Mouse (Mus musculus): ENCODE results near the gene Srgap1.
A peak's percentile ranks its signal among the peaks of the same experiment; 100 is the strongest.

Gene Srgap1

DNA sequence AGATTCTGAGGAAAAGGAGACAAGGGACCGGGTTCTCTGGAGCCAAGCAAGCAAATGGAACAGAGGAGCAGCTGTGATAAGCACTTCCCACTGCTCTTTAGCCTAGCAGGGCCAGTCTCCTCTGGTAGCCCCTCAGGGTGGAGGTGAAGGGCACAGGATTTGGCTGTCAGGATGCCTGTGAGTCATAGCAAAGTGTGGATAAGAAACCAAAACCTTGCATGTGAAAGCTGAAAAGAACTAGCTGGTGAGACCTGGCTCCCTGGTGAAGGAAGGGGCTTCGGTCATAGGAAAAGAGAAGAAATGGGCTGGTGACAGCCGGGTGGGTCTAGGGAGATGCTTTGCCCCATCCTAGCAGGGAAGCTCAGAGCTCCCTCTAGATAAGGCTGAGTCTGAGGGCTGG, 30.5 kb downstream of the Srgap1 start:
- DNase-seq, result no peak

DNA sequence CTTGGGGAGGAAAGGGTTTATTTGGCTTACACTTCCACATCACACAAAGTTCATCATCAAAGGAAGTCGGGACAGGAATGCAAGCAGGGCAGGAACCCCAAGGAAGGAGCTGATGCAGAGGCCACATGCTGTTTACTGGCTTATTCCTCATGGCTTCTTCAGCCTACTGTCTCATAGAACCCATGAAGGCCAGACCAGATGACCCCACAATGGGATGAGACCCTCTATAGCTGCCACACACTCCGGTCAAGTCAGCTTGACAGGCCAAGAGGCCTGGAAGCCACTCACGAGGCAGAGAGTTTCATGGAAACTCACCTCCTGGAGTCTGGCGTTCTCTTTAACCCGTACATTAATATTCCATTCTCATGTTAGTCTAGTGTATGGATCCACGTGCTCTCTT, 34.8 kb downstream of the Srgap1 start:
- no peak for DNase-seq

DNA sequence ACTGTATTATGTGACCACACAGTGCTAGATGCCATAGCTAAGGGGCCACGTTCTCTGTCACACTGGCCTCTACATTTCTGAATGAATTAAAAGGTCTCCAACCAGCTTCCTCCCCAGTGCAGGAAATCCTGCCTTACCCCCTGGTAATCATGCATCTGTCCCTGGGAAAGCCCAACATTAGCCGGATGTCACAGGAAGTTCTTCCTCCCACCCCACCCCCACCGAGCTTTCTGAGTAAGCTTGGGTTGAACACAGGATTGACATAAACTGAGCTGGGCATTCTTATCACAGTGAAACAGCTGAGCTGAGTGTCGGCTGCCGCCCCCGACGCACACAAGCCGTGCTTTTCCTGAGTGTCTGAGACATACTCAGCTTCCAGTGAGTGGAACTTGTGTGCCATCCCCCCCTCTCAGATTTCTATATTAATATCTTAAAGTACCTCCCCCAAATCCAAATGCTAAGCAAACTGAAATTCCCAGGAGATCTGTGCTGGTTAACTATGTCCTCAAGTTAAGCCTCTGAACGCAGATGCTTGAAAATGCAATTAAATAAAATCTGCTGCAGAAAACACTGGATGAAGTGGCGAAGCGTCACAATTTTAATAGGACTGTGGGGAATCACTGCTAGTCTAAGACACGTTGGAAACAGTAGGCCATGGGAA, 38.3 kb downstream of the Srgap1 start:
- DNase-seq, result no peak

DNA sequence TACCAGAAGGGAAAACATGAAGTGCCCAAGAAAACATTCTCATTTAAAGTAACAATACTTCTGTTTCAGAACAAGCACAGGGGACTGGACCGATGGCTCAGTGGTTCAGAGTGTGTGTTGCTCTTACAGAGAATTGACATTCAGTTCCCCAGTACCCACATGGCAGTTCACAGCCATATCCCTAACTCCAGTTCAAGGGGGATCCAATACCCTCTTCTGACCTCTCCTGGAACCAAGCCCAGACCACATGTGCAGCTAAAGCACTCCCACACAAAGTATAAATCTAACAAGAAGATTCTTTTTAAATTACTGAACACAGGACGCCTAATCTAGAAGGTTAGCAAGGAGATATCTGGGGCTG, 38.8 kb downstream of the Srgap1 start:
- DNase-seq, result no peak

DNA sequence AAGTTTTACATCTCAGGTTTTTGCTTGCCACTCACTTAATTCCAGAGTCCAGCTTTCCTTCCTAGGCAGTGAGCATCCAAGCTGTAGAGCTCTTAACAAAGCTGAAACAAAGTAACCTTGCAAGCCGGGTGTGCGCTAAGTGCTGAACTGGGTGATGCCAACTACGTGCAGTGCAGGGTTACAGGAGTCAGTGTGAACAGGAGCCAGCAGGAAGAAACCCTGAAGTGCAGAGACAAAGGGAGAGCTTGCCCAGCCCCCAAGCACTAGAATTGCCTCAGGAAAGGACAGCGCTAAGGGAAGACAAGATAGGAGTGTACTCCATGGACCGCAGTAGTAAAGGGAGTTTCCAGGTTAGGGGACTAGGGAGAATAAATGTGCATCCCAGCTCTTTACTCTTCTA, 40.5 kb downstream of the Srgap1 start:
- no peak for DNase-seq

DNA sequence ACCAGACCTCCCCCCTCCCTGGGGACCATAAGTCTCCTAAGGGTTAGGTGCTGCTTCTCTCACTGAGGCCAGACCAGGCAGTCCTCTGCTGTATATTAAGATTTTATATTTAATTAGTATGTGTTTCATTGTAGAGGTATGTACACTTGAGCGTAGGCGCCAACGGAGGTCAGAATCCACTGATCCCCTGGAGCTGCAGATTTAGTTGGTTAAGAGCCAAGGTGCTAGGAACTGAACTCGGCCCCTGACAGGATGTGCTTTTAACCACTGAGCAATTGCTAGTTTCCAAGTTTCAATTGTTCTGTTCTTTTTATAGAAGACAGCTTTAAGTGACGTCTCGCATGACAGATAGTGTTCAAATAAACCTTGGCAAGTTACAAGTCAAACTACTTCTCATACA, 41.0 kb downstream of the Srgap1 start:
- no peak for DNase-seq

DNA sequence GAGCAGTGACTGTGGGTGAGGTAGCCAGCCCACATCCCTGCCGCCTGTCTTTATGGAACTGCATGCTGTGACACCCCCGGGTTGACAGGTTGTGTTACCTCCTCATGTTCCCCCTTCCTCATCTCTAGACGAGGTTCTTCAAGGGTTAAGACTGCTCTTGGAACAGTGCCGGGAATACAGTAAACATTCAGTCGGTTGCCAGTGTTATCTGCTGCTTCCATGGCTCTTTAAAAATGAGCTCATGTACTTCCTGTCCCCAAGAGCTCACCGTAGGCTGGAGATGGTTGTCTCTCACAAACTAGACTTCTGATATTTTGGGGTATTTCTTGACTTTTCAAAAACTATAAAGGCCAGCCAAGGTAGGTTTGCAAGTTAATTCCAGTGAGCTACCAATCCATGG, 41.6 kb downstream of the Srgap1 start:
- DNase-seq, result no peak

DNA sequence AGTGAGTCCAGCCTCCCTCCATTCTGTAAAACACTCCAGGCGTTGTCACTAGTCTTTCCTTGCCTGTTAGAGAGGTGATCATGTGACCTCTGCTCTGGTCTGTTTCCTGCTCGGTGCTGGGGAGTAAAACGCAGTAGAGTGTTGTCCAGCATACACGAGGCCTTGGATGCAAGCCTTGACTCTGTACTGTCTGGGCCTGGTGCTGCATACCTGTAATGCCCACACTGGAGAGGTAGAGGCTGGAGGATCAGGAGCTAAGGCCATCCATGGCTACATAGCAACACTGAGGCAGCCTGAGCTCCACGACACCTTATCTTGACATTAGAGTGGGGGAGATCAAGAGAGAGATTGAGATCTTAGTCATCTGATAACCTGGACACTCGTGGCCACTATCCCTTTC, 44.2 kb downstream of the Srgap1 start:
- DNase-seq, result no peak

DNA sequence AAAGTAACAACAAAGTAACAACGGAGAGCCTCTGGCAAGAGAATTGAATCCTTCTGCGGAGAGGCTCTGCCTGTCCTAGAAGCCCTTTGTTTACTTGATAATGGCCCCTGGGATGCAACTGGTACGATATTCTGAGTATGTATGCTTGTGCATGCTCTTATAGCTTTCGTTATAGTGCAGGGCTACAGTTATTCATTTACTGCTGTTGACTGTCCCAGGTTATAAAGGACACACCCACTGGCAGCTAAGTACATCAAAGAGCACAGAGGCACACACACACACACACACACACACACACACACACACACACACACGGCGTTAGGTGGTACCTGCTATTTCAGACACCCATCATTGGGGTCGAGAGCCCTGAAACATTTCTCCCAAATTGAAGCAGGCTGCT, 48.3 kb downstream of the Srgap1 start:
- no peak for DNase-seq

DNA sequence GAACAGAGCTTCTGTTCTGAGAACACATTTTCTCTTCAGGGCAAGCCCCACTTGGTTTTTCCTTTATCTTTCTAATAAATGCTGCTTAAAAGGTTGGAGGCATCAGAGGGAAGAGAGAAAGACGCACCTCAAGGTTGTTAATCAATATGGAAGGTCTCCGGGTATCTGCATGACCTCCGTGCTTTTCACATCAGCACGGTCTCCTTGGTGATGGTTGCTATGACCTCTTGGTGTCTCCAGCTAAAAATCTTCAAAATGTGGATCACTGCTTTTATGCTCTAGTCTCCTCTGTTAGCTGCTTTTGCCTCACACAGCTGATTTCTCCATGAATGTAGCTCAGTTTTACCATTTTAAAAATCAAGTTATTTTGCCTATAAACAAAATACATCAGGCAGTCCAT, 50.6 kb downstream of the Srgap1 start:
- no peak for DNase-seq

DNA sequence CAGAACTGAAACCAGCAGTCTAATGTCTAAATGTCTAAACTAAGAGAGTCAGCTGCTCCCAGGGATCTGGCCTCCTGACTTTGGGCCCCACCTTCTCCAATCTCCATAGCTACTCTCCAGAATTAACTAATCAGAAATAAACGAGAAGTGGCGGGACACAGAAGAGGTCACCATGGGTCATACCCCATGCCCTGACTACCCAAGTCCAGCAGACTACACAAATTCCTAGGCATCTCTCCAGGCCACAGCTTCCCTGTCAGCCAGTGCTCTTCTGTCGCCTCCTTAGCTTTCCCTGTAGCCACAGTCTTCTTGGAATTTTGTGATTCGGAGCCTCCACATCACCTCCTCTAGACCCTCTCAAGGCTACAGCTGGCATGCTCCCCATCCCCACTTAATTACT, 51.7 kb downstream of the Srgap1 start:
- DNase-seq, result no peak

DNA sequence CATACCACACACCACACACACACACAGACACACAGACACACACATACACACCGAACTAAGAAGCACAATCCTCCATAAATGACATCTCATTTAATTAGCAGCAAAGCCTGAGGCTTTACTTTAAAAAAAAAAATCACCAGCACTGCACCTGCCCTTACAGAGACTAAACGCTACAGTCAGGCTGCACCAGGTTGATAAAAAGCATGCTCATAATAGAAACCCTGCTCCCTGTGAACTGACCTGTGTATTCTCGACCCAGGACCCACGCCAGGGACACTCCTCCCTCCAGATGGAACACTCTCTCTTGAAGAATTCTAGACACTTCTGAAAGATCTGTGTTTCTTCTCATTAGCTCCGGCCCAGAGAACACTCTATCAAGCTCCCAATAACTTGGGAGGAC, 52.5 kb downstream of the Srgap1 start:
- DNase-seq, result no peak

DNA sequence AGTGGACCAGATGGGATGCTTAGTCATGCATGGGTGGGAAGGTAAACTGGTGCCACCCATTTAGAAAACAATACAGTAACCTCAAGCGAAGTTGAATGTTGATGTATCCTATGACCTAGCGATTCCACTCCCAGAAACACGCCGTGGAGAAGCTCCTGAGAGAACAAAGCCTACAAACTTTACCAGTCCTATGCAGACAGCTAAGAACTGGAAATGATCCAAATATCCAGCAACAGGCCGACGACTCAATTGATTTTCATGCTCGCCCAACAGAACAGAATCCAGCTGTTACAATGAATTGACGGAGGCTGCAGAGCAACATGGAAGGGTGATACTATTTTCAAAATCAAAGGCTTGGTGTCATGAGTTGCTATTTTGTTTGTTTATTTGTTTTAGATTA, 54.5 kb downstream of the Srgap1 start:
- no peak for DNase-seq

DNA sequence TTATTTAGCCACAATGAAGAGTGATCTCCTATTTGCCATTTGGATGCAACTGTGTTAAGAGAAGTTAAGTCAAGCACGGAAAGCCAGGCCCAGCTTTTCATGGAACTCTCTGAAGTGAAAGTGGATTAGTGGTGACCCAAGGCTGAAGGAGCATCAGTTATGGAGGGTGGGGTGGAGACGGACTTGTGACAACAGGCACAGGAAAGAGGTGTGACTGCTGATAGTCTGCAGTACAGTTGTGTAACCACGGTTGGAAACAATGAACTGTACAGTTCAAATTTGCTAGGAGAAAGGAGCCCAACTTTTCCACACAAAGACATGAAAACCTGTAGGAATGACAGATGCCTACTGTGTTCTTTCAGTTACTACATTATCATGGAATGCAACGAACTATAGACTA, 60.1 kb downstream of the Srgap1 start:
- DNase-seq, result no peak

DNA sequence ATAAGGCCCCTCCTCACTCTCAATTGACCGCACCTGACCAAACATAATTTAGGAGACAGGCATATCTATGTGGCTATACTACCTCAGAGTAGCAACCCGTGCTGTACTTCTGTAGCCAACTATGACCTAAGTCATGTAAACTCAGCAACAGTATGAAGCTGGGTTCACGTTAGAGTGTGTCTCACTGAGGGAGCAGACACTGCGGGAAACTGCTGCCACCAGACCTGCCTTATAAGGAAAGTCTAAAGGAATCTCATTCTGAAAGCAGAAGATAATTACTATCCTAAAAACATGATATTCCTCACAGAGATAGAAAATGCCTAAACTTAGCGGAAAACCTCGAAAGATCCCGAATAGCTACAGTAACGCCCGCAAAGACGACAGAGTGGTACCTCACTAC, 62.2 kb downstream of the Srgap1 start:
- DNase-seq, result no peak

DNA sequence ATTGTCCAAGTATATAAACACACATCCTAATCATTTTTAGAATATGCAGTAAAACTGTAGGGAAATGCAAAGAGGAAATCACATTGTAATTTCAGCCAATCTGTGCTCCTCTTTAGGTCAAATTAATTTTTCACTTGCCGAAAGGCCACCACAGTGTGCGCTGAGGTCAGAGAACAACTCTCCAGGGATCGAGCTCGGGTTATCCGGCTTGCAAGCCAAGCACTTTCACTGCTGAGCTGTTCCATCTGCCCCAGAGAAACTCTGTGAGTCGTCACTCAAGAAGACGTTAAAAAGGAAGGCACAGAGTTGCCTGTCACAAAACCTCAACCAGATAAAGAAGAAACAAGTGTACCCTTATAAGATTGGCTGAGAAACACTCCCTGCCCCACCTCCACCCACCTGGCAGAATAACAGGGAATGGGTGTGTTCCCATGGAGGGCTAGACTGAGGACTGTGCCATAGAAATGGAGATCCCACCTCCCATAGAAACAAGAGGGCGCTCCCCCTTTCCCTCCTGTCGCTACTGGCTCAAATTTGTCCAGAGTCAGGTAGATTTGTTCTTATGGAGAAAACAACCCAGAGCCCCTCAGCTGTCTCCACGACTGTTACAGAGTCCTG, 63.0 kb downstream of the Srgap1 start:
- no peak for DNase-seq

DNA sequence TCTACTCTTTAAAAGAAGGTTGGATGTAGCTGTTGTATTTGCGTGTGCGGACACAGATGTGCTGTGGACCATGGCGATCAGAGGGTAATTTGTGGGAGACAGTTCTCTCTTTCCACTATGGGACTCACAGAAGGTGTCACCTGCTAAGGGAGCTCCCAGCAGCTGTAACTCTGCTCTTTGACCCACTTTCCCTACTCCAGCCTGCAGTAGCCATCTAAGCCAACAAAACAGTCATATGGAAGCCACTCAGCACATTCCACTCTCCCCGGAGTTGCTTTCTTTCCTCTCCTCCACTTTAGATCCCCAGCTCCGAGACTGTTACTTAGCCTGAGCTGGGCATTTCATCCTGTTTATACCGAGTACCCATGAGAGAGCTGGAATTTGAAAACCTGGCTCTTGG, 71.8 kb downstream of the Srgap1 start:
- no peak for DNase-seq

DNA sequence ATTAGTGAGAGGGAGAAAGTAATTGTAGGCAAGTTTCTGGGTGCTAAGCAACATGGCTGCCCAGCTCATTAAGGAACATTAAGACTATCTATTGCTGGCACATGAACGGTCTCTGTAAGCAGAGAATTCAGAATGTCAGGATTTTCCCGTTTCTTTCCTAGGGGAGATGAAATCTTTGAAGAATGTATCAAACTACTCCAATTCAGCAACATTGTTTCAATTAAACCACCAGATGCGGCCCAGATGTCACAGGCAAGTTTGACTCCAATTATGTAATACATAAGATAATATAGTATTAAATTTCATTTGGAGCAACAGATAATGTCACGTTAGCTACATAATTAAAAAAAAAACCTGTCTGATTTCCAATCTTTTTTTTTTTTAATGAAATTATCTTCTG, 72.5 kb downstream of the Srgap1 start:
- DNase-seq, result no peak

DNA sequence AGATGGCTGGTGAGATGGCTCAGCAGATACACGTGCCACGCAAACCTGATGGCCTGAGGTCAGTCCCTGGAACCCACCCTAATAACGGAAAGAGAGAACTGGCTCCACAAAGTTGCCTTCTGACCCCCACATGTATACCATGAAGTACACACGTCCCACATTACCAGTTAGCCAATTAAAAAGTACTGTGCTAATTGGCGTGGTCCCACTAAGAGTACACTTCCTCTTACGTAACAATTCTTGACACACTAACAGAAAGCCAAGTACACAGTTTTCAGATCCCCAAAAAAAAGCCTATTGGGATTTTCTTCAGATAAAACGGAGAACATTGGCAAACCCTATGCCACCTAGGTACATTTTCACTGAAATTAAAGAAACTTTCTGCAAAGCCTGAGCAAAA, 73.8 kb downstream of the Srgap1 start:
- no peak for DNase-seq

DNA sequence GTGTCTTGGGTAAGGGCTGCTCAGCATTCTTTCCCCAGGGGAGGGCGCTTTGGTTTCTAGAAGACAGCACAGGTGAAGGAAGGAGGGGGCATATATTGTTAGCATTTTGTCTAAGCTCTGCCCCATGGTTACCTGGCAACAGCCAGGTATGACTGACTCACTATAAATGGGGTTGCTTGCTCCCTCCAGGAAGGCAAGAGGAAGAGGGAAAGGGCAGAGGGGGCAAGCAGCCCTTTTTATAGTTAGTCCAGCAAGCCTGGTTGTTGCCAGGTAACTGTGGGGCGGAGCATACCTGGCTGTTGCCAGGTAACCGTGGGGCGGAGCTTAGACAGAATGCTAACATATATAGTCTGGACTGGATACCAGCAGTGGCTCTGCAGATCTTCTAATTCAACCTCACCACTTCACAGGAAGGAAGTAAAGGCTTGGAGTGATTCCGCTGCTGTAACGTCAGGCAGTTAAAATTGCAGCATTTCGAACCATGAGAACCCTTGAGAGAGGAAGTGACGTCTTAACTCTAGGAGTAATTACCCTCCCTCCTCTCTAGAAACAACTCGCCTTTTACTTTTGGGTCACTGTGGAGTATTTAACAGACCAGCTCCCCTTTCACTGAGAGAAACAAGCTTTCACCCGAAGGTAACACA, 74.7 kb downstream of the Srgap1 start:
- no peak for DNase-seq

DNA sequence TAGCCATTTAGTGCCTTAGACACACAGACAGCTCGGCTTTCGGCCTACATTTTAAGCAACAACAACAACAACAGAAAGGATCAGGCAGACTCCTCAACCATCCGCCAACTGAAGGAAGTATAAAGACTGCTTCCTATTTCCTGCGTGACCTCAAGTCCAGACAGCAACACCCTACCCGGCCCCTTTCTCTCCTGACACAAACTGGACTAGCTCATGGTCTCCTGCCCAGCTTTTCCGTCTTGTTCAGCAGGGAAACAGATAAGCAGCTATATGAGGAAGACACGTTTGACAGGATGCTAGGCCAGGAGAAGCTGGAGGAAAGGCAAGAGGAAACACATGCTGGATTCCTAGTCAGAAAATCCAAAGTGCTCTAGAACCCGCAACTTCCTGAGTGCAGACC, 75.5 kb downstream of the Srgap1 start:
- no peak for DNase-seq

DNA sequence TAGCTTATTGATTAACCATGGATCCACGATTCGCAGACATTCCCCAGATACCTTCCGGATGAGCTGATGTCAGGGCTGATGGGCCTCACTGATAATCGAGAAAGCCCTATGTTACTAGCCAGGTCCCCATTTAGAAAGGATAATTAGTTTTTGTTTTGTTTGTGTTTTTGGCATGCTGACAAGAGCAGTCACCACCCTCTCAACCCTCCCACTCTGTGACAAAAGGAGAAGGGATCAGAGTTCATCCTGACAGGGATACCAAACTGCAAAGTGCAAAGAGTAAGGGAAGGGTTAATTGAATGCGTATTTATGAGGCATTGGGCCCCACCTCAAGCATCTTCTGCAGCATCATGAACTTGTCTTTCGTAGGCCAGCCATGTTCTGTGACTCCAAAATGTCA, 76.2 kb downstream of the Srgap1 start:
- no peak for DNase-seq

DNA sequence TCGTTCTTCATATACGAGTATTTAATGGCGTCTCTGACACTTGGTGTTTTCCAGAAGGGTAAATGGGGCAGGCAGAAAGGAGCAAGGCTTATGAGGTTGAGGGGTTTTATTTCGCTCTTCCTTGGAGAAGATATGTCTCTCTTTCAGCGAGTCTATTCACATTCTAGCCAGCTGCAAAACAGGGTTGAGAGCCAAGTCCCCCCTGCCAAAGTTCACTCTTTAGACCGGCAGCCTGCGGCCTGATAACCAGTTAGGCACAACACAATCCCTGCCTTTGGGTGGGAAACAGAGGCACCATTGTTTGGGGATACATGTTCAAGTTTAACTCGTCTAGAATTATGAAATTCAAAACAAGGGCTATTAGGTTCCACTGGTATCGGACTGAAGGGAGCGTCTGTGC, 83.0 kb downstream of the Srgap1 start:
- DNase-seq, result peak; percentile 12

DNA sequence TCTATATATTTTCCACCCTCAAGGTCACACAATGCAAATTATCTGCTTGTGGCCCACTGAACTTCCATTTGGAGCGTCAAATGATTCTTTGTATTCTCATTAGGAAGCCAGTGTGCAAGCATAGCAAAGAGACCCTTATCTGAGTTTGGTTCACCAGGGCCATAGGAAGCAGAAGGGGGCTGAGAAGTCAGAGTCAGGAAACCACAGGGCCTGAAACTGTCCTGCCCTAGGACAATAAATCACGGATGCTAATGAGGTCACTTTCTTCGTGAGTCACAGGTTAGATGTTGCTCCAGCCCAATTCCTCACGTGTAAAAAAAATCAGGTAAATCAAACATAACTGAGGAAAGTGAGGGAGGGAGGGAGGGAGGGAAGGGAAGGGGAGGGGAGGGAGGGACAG, 85.1 kb downstream of the Srgap1 start:
- DNase-seq, result no peak

Data from right cerebral cortex, postnatal 25 days (tissue).